Mouse (Mus musculus) forelimb bud, embryonic 11.5 days (tissue): ENCODE results near the gene Tubb2b.
"Not testable (repeated sequence)": the region's sequence is repeated elsewhere in the genome, so short reads cannot be mapped to it uniquely, and the experiment has no call there.

Experiments used
- DNase-seq: peaks from one replicate; pipeline ENCODE4 v3.0.0-alpha.2; 2012; ENCODE audit warnings: low read depth, low spot score

The Tubb2b gene

GRCm38 (mm10) chr13:34109035-34109676 is 21.1 kb downstream of the Tubb2b start:
- no peak for DNase-seq

GRCm38 (mm10) chr13:34106999-34107398 is 23.3 kb downstream of the Tubb2b start:
- DNase-seq, result no peak

- DNase-seq, result no peak
These were observed 24.0 kb downstream of the Tubb2b start for GRCm38 (mm10) chr13:34106256-34106655.

- DNase-seq, result no peak
These were observed 24.9 kb downstream of the Tubb2b start for GRCm38 (mm10) chr13:34105364-34105763.

GRCm38 (mm10) chr13:34101908-34102307 is 28.4 kb downstream of the Tubb2b start:
- DNase-seq, result no peak

GRCm38 (mm10) chr13:34101247-34101646 is 29.0 kb downstream of the Tubb2b start:
- no peak for DNase-seq

- DNase-seq, result no peak
These were observed 29.5 kb downstream of the Tubb2b start for GRCm38 (mm10) chr13:34100733-34101132.

GRCm38 (mm10) chr13:34097086-34097485 is 33.2 kb downstream of the Tubb2b start:
- no peak for DNase-seq

GRCm38 (mm10) chr13:34096455-34096854 is 33.8 kb downstream of the Tubb2b start:
- no peak for DNase-seq

- no peak for DNase-seq
These were observed 34.5 kb downstream of the Tubb2b start for GRCm38 (mm10) chr13:34095542-34096435.

- DNase-seq, result no peak
These were observed 40.9 kb downstream of the Tubb2b start for GRCm38 (mm10) chr13:34089358-34089757.

GRCm38 (mm10) chr13:34088871-34089288 is 41.4 kb downstream of the Tubb2b start:
- no peak for DNase-seq

GRCm38 (mm10) chr13:34088201-34088649 is 42.0 kb downstream of the Tubb2b start:
- not testable (repeated sequence) for DNase-seq

- no peak for DNase-seq
These were observed 43.0 kb downstream of the Tubb2b start for GRCm38 (mm10) chr13:34087052-34087812.

- no peak for DNase-seq
These were observed 46.1 kb downstream of the Tubb2b start for GRCm38 (mm10) chr13:34084026-34084750.

- DNase-seq, result no peak
These were observed 48.3 kb downstream of the Tubb2b start for GRCm38 (mm10) chr13:34081926-34082325.

GRCm38 (mm10) chr13:34079801-34080200 is 50.5 kb downstream of the Tubb2b start:
- DNase-seq, result no peak

- no peak for DNase-seq
These were observed 51.6 kb downstream of the Tubb2b start for GRCm38 (mm10) chr13:34078500-34079280.

- DNase-seq, result peak; percentile 77
These were observed 52.6 kb downstream of the Tubb2b start, which contains the start of gene Tubb2a for GRCm38 (mm10) chr13:34077492-34078271. Gene Tubb2a (minus strand): TSS chr13:34078007.
